Mouse (Mus musculus) bone marrow, adult 2 months (tissue): Measurements from ENCODE around the gene Aatf.

Experiments
- CTCF ChIP-seq: fragments of 200-500 bp; IDR thresholded peaks from 2 replicates; pipeline ENCODE4 v1.5.1; 2011; ENCODE audit warnings: low read length, control low read depth; ENCODE audit not compliant: control insufficient read depth, insufficient read depth
- POLR2A ChIP-seq: fragments of 200-500 bp; IDR thresholded peaks from 2 replicates; pipeline ENCODE4 v1.6.1; 2011; ENCODE audit warnings: low read depth, mild to moderate bottlenecking, control low read depth, low read length, borderline replicate concordance; ENCODE audit not compliant: control insufficient read depth

DNA sequence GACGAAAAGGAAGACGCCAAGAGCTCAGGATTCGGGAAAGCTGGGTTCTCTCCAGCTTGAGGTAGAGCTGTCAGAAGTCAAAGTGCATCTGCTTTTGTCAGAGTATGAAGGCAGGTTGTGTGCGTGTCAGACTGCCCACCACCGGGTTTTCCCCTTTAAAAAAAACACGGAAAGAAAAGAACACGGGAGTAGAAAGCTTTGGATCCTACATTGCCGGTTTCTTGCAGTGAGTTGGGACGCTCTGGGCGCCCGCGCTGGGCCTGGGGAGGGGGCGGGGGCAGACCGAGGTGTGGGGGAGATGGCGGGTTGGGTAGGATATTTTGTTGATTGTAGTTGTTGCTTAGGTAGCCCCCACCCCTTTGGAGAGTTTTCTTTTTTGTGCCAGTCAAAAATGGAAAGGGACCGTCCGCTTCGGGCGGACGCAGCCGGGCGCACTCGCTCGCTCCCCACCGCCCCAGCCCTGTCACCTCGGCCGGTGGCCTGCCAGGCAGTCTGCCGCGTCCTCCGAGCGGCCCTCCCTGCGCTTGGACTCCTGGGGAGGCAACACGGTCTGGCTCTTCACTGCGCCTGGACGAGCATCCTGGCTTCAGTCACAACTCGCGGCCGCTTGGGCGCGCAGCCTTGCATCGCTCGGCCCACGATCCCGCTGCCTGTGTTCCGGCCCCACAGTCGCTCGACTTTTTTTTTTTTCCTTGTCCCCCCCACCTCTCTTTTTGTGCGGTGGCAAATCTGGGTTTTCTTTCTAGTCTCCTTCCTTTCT lies 11.4 kb upstream of the Aatf start:
- TF ChIP-seq POLR2A (no peak), CTCF (no peak)
